Mouse (Mus musculus): ENCODE measurements at regions not wholly inside any gene's neighbourhood (a gene's known extent, or its start where the extent isn't known, plus 50 kb on each side); places are given as distances from the start of the nearest gene placed in this dataset.
A peak's percentile ranks its signal among the peaks of the same experiment; 100 is the strongest.

GRCm38 (mm10) chr1:177322745-177323299 is 64.8 kb upstream of the Akt3 start:
- ATAC-seq (ENCODE audit: low read depth) = peak; percentile 89
- peak overlapping the region; percentile 53 for H3K4me3 ChIP-seq
- H3K36me3 ChIP-seq = no peaks in the 10 kb centered on the region
- peaks cover 6% of the 10 kb centered on the region; the same call in 1 of the 2 replicates for H3K27me3 ChIP-seq
- peak overlapping the region; percentile 71 for H3K9ac ChIP-seq
- WGBS = under 1% methylated on average over 40 of the region's 40 CpGs
- no peaks in the 10 kb centered on the region for H3K9me3 ChIP-seq
- peak overlapping the region; percentile 89 for H3K4me2 ChIP-seq
- peaks cover 12% of the 10 kb centered on the region for H3K4me1 ChIP-seq (replicated peaks)
- no peak overlapping the region for H3K27ac ChIP-seq (replicated peaks)

- H3K4me1 ChIP-seq (replicated peaks) = peaks cover 12% of the 10 kb centered on the region
- H3K4me3 ChIP-seq = peak overlapping the region; percentile 53
- peaks cover 6% of the 10 kb centered on the region; the same call in 1 of the 2 replicates for H3K27me3 ChIP-seq
- no peaks in the 10 kb centered on the region for H3K9me3 ChIP-seq
- WGBS = 7% methylated on average over 6 of the region's 6 CpGs
- no peaks in the 10 kb centered on the region for H3K36me3 ChIP-seq
- H3K27ac ChIP-seq (replicated peaks) = no peak overlapping the region
- ATAC-seq (ENCODE audit: low read depth) = peak; percentile 32; the same call in 1 of the 2 replicates
- H3K9ac ChIP-seq = peak overlapping the region; percentile 71
- peak overlapping the region; percentile 89 for H3K4me2 ChIP-seq
Observed at GRCm38 (mm10) chr1:177322307-177322685, 64.3 kb upstream of the Akt3 start.

- WGBS = 45% methylated on average over 5 of the region's 5 CpGs
Observed at GRCm38 (mm10) chr1:177321655-177322306, 63.8 kb upstream of the Akt3 start.

GRCm38 (mm10) chr1:177308213-177308872 is 50.3 kb upstream of the Akt3 start:
- 36% methylated on average over 5 of the region's 5 CpGs for WGBS
- Histone ChIP-seq H3K9ac (no peak overlapping the region), H3K4me1 (replicated peaks) (no peaks in the 10 kb centered on the region; the same call in 1 of the 2 replicates), H3K4me2 (no peak overlapping the region), H3K36me3 (no peaks in the 10 kb centered on the region), H3K27ac (replicated peaks) (no peak overlapping the region), H3K27me3 (no peaks in the 10 kb centered on the region), H3K4me3 (no peak overlapping the region), H3K9me3 (no peaks in the 10 kb centered on the region)
- ATAC-seq (ENCODE audit: low read depth) = no peak

More at GRCm38 (mm10) chr1:177321655-177322306, 63.8 kb upstream of the Akt3 start:
- H3K9ac ChIP-seq = no peak overlapping the region
- no peak overlapping the region for H3K4me3 ChIP-seq
- H3K4me2 ChIP-seq = peak overlapping the region; percentile 89
- H3K36me3 ChIP-seq = no peaks in the 10 kb centered on the region
- peaks cover 6% of the 10 kb centered on the region; the same call in 1 of the 2 replicates for H3K27me3 ChIP-seq
- no peaks in the 10 kb centered on the region for H3K9me3 ChIP-seq
- peak; percentile 38; the same call in 1 of the 2 replicates for ATAC-seq (ENCODE audit: low read depth)
- H3K4me1 ChIP-seq (replicated peaks) = peaks cover 12% of the 10 kb centered on the region
- no peak overlapping the region for H3K27ac ChIP-seq (replicated peaks)

Data from neural tube, embryonic 13.5 days (tissue).